Mouse (Mus musculus) layer of hippocampus, postnatal 25 days (tissue): ENCODE measurements around the gene Nod1. TPM values are rescaled to one million over a fixed set of nuclear protein-coding genes. Genes with fewer than 3 reads are reported as not detected.

ENCODE experiments used
- DNase-seq, 2 experiments: peaks; one replicate each; pipeline ENCODE4 v3.0.0; 2022; ENCODE audit warnings: mixed read lengths in 2 of 2, low spot score in 1 of 2; ENCODE audit errors: extremely low spot score in 1 of 2
- total RNA-seq, 2 experiments: library from RNA; stranded (reverse); gene quantifications; 2 replicates each; pipeline ENCODE4 v1.2.3; 2021

Gene Nod1
- total RNA-seq, 2 experiments from 2014 or later = 5.1 to 5.8 TPM

GRCm38 (mm10) chr6:54943753-54944152 lies 28.7 kb downstream of the Nod1 start:
- DNase-seq = no peak

- DNase-seq = no peak
These were observed 29.1 kb downstream of the Nod1 start for GRCm38 (mm10) chr6:54943292-54943691.

GRCm38 (mm10) chr6:54941149-54941548 lies 31.3 kb downstream of the Nod1 start:
- DNase-seq = no peak

- no peak for DNase-seq
These were observed 32.3 kb downstream of the Nod1 start for GRCm38 (mm10) chr6:54940126-54940525.

- DNase-seq = no peak
These were observed 32.8 kb downstream of the Nod1 start for GRCm38 (mm10) chr6:54939631-54940030.

- DNase-seq = no peak
These were observed 35.9 kb downstream of the Nod1 start for GRCm38 (mm10) chr6:54936496-54936895.

GRCm38 (mm10) chr6:54934930-54935329 lies 37.5 kb downstream of the Nod1 start:
- no peak for DNase-seq

GRCm38 (mm10) chr6:54934313-54934712 lies 38.1 kb downstream of the Nod1 start:
- no peak for DNase-seq

GRCm38 (mm10) chr6:54933866-54934265 lies 38.5 kb downstream of the Nod1 start:
- DNase-seq = no peak

GRCm38 (mm10) chr6:54933216-54933615 lies 39.2 kb downstream of the Nod1 start:
- no peak for DNase-seq

GRCm38 (mm10) chr6:54932526-54932925 lies 39.9 kb downstream of the Nod1 start:
- DNase-seq = no peak

- DNase-seq = no peak
These were observed 40.8 kb downstream of the Nod1 start for GRCm38 (mm10) chr6:54931641-54932040.

- no peak for DNase-seq
These were observed 44.5 kb downstream of the Nod1 start for GRCm38 (mm10) chr6:54927946-54928345.

- DNase-seq = no peak
These were observed 45.5 kb downstream of the Nod1 start for GRCm38 (mm10) chr6:54926899-54927298.

- no peak for DNase-seq
These were observed 46.5 kb downstream of the Nod1 start for GRCm38 (mm10) chr6:54925736-54926440.

- no peak for DNase-seq
These were observed 47.9 kb downstream of the Nod1 start for GRCm38 (mm10) chr6:54924538-54924937.

- no peak for DNase-seq
These were observed 53.9 kb downstream of the Nod1 start for GRCm38 (mm10) chr6:54918521-54918920.

- peak in 1 of 2 experiments; percentile 50 for DNase-seq
These were observed 54.9 kb downstream of the Nod1 start for GRCm38 (mm10) chr6:54917523-54917922.

- no peak for DNase-seq
These were observed 55.5 kb downstream of the Nod1 start for GRCm38 (mm10) chr6:54916941-54917340.

GRCm38 (mm10) chr6:54916163-54916562 lies 56.2 kb downstream of the Nod1 start:
- no peak for DNase-seq

GRCm38 (mm10) chr6:54914977-54915376 lies 57.4 kb downstream of the Nod1 start:
- DNase-seq = no peak
